Mouse (Mus musculus): ENCODE measurements around the gene Pabpn1. TPM values are rescaled to one million over a fixed set of nuclear protein-coding genes. Genes with fewer than 3 reads are reported as not detected.
A peak's percentile ranks its signal among the peaks of the same experiment; 100 is the strongest.

Pabpn1 gene
- 53.9 and 59.1 TPM in 2 replicates for polyA plus RNA-seq (2015; fragmentation: Nextera tagmentation; extraction: Ambion mirVana)

GRCm38 (mm10) chr14:54892200-54892599 is at the start of gene Pabpn1:
TSS of gene Pabpn1 (plus strand) at chr14:54892500.
- Histone ChIP-seq H3K9ac (peak within 1 kb of the TSS; percentile 66), H3K4me1 (replicated peaks) (peaks cover 38% of the 10 kb centered on the region), H3K27me3 (no peaks in the 10 kb centered on the region), H3K4me3 (replicated peaks) (peak within 1 kb of the TSS; percentile 60), H3K4me2 (peak within 1 kb of the TSS; percentile 72), H3K36me3 (peaks cover 19% of the 10 kb centered on the region), H3K27ac (peak within 1 kb of the TSS; percentile 87), H3K9me3 (replicated peaks) (no peaks in the 10 kb centered on the region)
- WGBS (ENCODE audit: insufficient replicate concordance), result 82% methylated on average over 3 of the region's 3 CpGs
- ATAC-seq (ENCODE audit: low read depth) (no peak), DNase-seq (no peak)

GRCm38 (mm10) chr14:54843461-54843860 is 48.8 kb upstream of the Pabpn1 start:
- H3K4me3 ChIP-seq (replicated peaks), result no peak overlapping the region
- H3K9ac ChIP-seq, result no peak overlapping the region
- no peaks in the 10 kb centered on the region for H3K9me3 ChIP-seq (replicated peaks)
- H3K4me2 ChIP-seq, result no peak overlapping the region
- no peak for DNase-seq
- WGBS (ENCODE audit: insufficient replicate concordance), result under 1% methylated on average over 4 of the region's 4 CpGs
- H3K27me3 ChIP-seq, result no peaks in the 10 kb centered on the region; the same call in 1 of the 2 replicates
- no peak overlapping the region for H3K27ac ChIP-seq
- no peaks in the 10 kb centered on the region for H3K36me3 ChIP-seq
- ATAC-seq (ENCODE audit: low read depth), result no peak
- H3K4me1 ChIP-seq (replicated peaks), result no peaks in the 10 kb centered on the region

GRCm38 (mm10) chr14:54855726-54856125 is 36.6 kb upstream of the Pabpn1 start:
- no peak for ATAC-seq (ENCODE audit: low read depth)
- no peak for DNase-seq

GRCm38 (mm10) chr14:54856703-54857102 is 35.6 kb upstream of the Pabpn1 start:
- WGBS (ENCODE audit: insufficient replicate concordance), result 34% methylated on average over 7 of the region's 7 CpGs
- 0 out of 2 replicates have a peak, but pooled peaks cover 8% of the 10 kb centered on the region for H3K36me3 ChIP-seq
- H3K4me2 ChIP-seq, result no peak overlapping the region
- H3K4me3 ChIP-seq (replicated peaks), result no peak overlapping the region
- no peaks in the 10 kb centered on the region for H3K27me3 ChIP-seq
- H3K9me3 ChIP-seq (replicated peaks), result no peaks in the 10 kb centered on the region
- ATAC-seq (ENCODE audit: low read depth), result no peak
- no peak overlapping the region for H3K9ac ChIP-seq
- no peak overlapping the region for H3K27ac ChIP-seq
- H3K4me1 ChIP-seq (replicated peaks), result no peaks in the 10 kb centered on the region
- no peak for DNase-seq

More at GRCm38 (mm10) chr14:54855726-54856125, 36.6 kb upstream of the Pabpn1 start:
- no peak overlapping the region for H3K9ac ChIP-seq
- no peak overlapping the region for H3K27ac ChIP-seq
- WGBS (ENCODE audit: insufficient replicate concordance), result 73% methylated on average over 3 of the region's 3 CpGs
- 0 out of 2 replicates have a peak, but pooled peaks cover 8% of the 10 kb centered on the region for H3K36me3 ChIP-seq
- no peaks in the 10 kb centered on the region for H3K9me3 ChIP-seq (replicated peaks)
- no peak overlapping the region for H3K4me3 ChIP-seq (replicated peaks)
- no peaks in the 10 kb centered on the region for H3K27me3 ChIP-seq
- H3K4me2 ChIP-seq, result no peak overlapping the region
- H3K4me1 ChIP-seq (replicated peaks), result no peaks in the 10 kb centered on the region

- WGBS (ENCODE audit: insufficient replicate concordance), result 83% methylated on average over 9 of the region's 9 CpGs
- ATAC-seq (ENCODE audit: low read depth), result no peak
Observed at GRCm38 (mm10) chr14:54857891-54858290, 34.4 kb upstream of the Pabpn1 start.

GRCm38 (mm10) chr14:54860511-54860910 is 31.8 kb upstream of the Pabpn1 start:
- 18% methylated on average over 2 of the region's 2 CpGs for WGBS (ENCODE audit: insufficient replicate concordance)
- no peak for DNase-seq
- ATAC-seq (ENCODE audit: low read depth), result no peak

More at GRCm38 (mm10) chr14:54857891-54858290, 34.4 kb upstream of the Pabpn1 start:
- no peaks in the 10 kb centered on the region for H3K9me3 ChIP-seq (replicated peaks)
- no peak overlapping the region for H3K9ac ChIP-seq
- no peak overlapping the region for H3K4me2 ChIP-seq
- no peak overlapping the region for H3K27ac ChIP-seq
- 0 out of 2 replicates have a peak, but pooled peaks cover 8% of the 10 kb centered on the region for H3K36me3 ChIP-seq
- H3K4me1 ChIP-seq (replicated peaks), result no peaks in the 10 kb centered on the region
- no peak overlapping the region for H3K4me3 ChIP-seq (replicated peaks)
- H3K27me3 ChIP-seq, result no peaks in the 10 kb centered on the region
- DNase-seq, result no peak

GRCm38 (mm10) chr14:54863501-54864312 is 28.6 kb upstream of the Pabpn1 start:
- H3K4me2 ChIP-seq, result peak overlapping the region; percentile 91
- H3K4me1 ChIP-seq (replicated peaks), result peaks cover 16% of the 10 kb centered on the region
- H3K4me3 ChIP-seq (replicated peaks), result peak overlapping the region; percentile 76
- no peaks in the 10 kb centered on the region for H3K27me3 ChIP-seq
- under 1% methylated on average over 49 of the region's 56 CpGs for WGBS (ENCODE audit: insufficient replicate concordance)
- H3K9ac ChIP-seq, result peak overlapping the region; percentile 80
- peak overlapping the region; percentile 55 for H3K27ac ChIP-seq
- H3K36me3 ChIP-seq, result no peaks in the 10 kb centered on the region
- no peaks in the 10 kb centered on the region for H3K9me3 ChIP-seq (replicated peaks)
- DNase-seq (peak; percentile 87), ATAC-seq (ENCODE audit: low read depth) (peak; percentile 99)

More at GRCm38 (mm10) chr14:54860511-54860910, 31.8 kb upstream of the Pabpn1 start:
- Histone ChIP-seq H3K9me3 (replicated peaks) (no peaks in the 10 kb centered on the region), H3K36me3 (0 out of 2 replicates have a peak, but pooled peaks cover 8% of the 10 kb centered on the region), H3K9ac (no peak overlapping the region), H3K27ac (no peak overlapping the region), H3K27me3 (no peaks in the 10 kb centered on the region), H3K4me2 (no peak overlapping the region), H3K4me3 (replicated peaks) (no peak overlapping the region), H3K4me1 (replicated peaks) (peaks cover 16% of the 10 kb centered on the region)

- H3K36me3 ChIP-seq, result no peaks in the 10 kb centered on the region
- DNase-seq (no peak), ATAC-seq (ENCODE audit: low read depth) (peak; percentile 5; the same call in 1 of the 2 replicates)
Observed at GRCm38 (mm10) chr14:54864313-54865036, 27.8 kb upstream of the Pabpn1 start.

GRCm38 (mm10) chr14:54865626-54866025 is 26.7 kb upstream of the Pabpn1 start:
- H3K9ac ChIP-seq, result no peak overlapping the region
- DNase-seq (no peak), ATAC-seq (ENCODE audit: low read depth) (no peak)
- no peak overlapping the region for H3K4me3 ChIP-seq (replicated peaks)
- H3K36me3 ChIP-seq, result no peaks in the 10 kb centered on the region
- no peaks in the 10 kb centered on the region for H3K9me3 ChIP-seq (replicated peaks)
- H3K4me1 ChIP-seq (replicated peaks), result peaks cover 16% of the 10 kb centered on the region
- no peaks in the 10 kb centered on the region for H3K27me3 ChIP-seq
- 61% methylated on average over 5 of the region's 5 CpGs for WGBS (ENCODE audit: insufficient replicate concordance)
- H3K27ac ChIP-seq, result no peak overlapping the region
- no peak overlapping the region for H3K4me2 ChIP-seq

More at GRCm38 (mm10) chr14:54864313-54865036, 27.8 kb upstream of the Pabpn1 start:
- Histone ChIP-seq H3K27ac (peak overlapping the region; percentile 55), H3K4me1 (replicated peaks) (peaks cover 16% of the 10 kb centered on the region), H3K9ac (peak overlapping the region; percentile 80), H3K27me3 (no peaks in the 10 kb centered on the region), H3K4me3 (replicated peaks) (peak overlapping the region; percentile 76), H3K4me2 (peak overlapping the region; percentile 91), H3K9me3 (replicated peaks) (no peaks in the 10 kb centered on the region)
- 9% methylated on average over 21 of the region's 21 CpGs for WGBS (ENCODE audit: insufficient replicate concordance)

- H3K27me3 ChIP-seq, result no peaks in the 10 kb centered on the region
- ATAC-seq (ENCODE audit: low read depth) (no peak), DNase-seq (no peak)
- 25% methylated on average over 3 of the region's 3 CpGs for WGBS (ENCODE audit: insufficient replicate concordance)
- no peak overlapping the region for H3K4me3 ChIP-seq (replicated peaks)
- no peaks in the 10 kb centered on the region for H3K9me3 ChIP-seq (replicated peaks)
- H3K4me2 ChIP-seq, result no peak overlapping the region
- H3K9ac ChIP-seq, result no peak overlapping the region
- no peak overlapping the region for H3K27ac ChIP-seq
- H3K4me1 ChIP-seq (replicated peaks), result peaks cover 16% of the 10 kb centered on the region
- H3K36me3 ChIP-seq, result no peaks in the 10 kb centered on the region
Observed at GRCm38 (mm10) chr14:54866268-54866667, 26.0 kb upstream of the Pabpn1 start.

- Histone ChIP-seq H3K4me3 (replicated peaks) (no peak overlapping the region), H3K4me2 (no peak overlapping the region), H3K27me3 (no peaks in the 10 kb centered on the region), H3K36me3 (no peaks in the 10 kb centered on the region), H3K9me3 (replicated peaks) (no peaks in the 10 kb centered on the region), H3K4me1 (replicated peaks) (peaks cover 16% of the 10 kb centered on the region), H3K9ac (no peak overlapping the region), H3K27ac (no peak overlapping the region)
- DNase-seq (no peak), ATAC-seq (ENCODE audit: low read depth) (no peak)
- 48% methylated on average over 5 of the region's 5 CpGs for WGBS (ENCODE audit: insufficient replicate concordance)
Observed at GRCm38 (mm10) chr14:54866936-54867335, 25.4 kb upstream of the Pabpn1 start.

Data from liver, embryonic 13.5 days (tissue).